Mouse (Mus musculus) hindbrain, embryonic 15.5 days (tissue): ENCODE data around the gene Serpina1f. TPM values are rescaled to one million over a fixed set of nuclear protein-coding genes. Genes with fewer than 3 reads are reported as not detected.
"Not testable (repeated sequence)": the region's sequence is repeated elsewhere in the genome, so short reads cannot be mapped to it uniquely, and the experiment has no call there.

Experiments used
- ATAC-seq: fragments of 200-750 bp; cut with Nextera tagmentation; 2 replicates; pipeline ENCODE4 v1.8.0; 2017; ENCODE audit warnings: low read depth, moderate number of reproducible peaks, moderate TSS enrichment; ENCODE audit not compliant: low FRiP score
- H3K27ac ChIP-seq: fragments of 300-500 bp; sonication (generic); replicated peaks from 2 replicates; pipeline ENCODE4 v1.5.1; 2015; ENCODE audit warnings: mild to moderate bottlenecking, inconsistent platforms
- H3K27me3 ChIP-seq: fragments of 300-500 bp; sonication (generic); 2 replicates; pipeline ENCODE4 v1.6.1; 2015; ENCODE audit warnings: control low read depth, inconsistent platforms
- H3K36me3 ChIP-seq: fragments of 300-500 bp; sonication (generic); 2 replicates; pipeline ENCODE4 v1.6.1; 2015; ENCODE audit warnings: control low read depth, inconsistent platforms
- H3K4me1 ChIP-seq: fragments of 300-500 bp; sonication (generic); replicated peaks from 2 replicates; pipeline ENCODE4 v1.6.1; 2015; ENCODE audit warnings: control low read depth, inconsistent platforms
- H3K4me2 ChIP-seq: fragments of 300-500 bp; sonication (generic); 2 replicates; pipeline ENCODE4 v1.6.1; 2015; ENCODE audit warnings: moderate library complexity, mild to moderate bottlenecking, inconsistent platforms
- H3K4me3 ChIP-seq: fragments of 300-500 bp; sonication (generic); 2 replicates; pipeline ENCODE4 v1.5.1; 2015; ENCODE audit warnings: mild to moderate bottlenecking, inconsistent platforms
- H3K9ac ChIP-seq: fragments of 300-500 bp; sonication (generic); 2 replicates; pipeline ENCODE4 v1.6.1; 2015; ENCODE audit warnings: inconsistent platforms
- H3K9me3 ChIP-seq: fragments of 300-500 bp; sonication (generic); 2 replicates; pipeline ENCODE4 v1.6.1; 2016; ENCODE audit warnings: control low read depth, inconsistent platforms
- WGBS: fragments of 180-500 bp; shearing (Covaris S2); methylation state at CpG from one replicate; pipeline ENCODE4 v1.1.7; 2015; 5-methylcytosine and 5-hydroxymethylcytosine counted together
- polyA plus RNA-seq: library from polyadenylated mRNA; unstranded; fragments of >200 nt; fragmentation: Nextera tagmentation; extraction: Ambion mirVana; gene quantifications from 2 replicates; pipeline ENCODE4 v1.2.1, GENCODE M21; 2015

Gene Serpina1f
- polyA plus RNA-seq, 1 experiment from 2014 or later, result not detected

- Histone ChIP-seq H3K4me2 (no peak overlapping the region), H3K27me3 (no peaks in the 10 kb centered on the region), H3K9me3 (no peaks in the 10 kb centered on the region), H3K4me3 (no peak overlapping the region), H3K9ac (no peak overlapping the region), H3K4me1 (no peaks in the 10 kb centered on the region), H3K36me3 (no peaks in the 10 kb centered on the region), H3K27ac (no peak overlapping the region)
- ATAC-seq, result no peak
- 82% methylated on average over 3 of the region's 3 CpGs for WGBS
These were observed 9.9 kb downstream of the Serpina1f start for GRCm38 (mm10) chr12:103685386-103685785.

- Histone ChIP-seq H3K4me3 (no peak overlapping the region), H3K9ac (no peak overlapping the region), H3K36me3 (no peaks in the 10 kb centered on the region), H3K27me3 (no peaks in the 10 kb centered on the region), H3K9me3 (no peaks in the 10 kb centered on the region), H3K4me2 (no peak overlapping the region), H3K27ac (no peak overlapping the region), H3K4me1 (no peaks in the 10 kb centered on the region)
- WGBS, result 73% methylated on average over 4 of the region's 4 CpGs
- no peak for ATAC-seq
These were observed 11.6 kb downstream of the Serpina1f start for GRCm38 (mm10) chr12:103683775-103684174.

DNA sequence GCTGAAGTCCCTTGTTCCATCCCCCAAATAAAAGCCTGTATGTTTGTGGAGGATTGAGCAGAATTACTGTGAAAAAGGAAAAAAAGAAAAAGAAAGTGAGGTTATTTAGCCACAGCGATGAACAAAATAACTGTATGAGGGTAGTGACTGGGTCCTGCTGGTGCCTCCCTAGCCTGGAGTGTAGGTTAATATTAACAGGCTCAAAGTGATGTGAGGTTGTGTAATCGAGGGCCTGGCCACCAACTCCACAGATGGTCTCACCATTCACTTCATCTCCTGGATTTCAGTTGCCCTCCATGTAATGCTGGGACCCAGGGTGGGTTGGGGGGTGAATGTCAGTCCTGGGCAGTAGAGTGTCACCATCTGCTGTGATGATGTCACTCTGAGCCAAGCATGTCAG is 13.6 kb downstream of the Serpina1f start:
- no peaks in the 10 kb centered on the region for H3K9me3 ChIP-seq
- no peak overlapping the region for H3K4me3 ChIP-seq
- no peak overlapping the region for H3K27ac ChIP-seq
- no peaks in the 10 kb centered on the region for H3K36me3 ChIP-seq
- no peaks in the 10 kb centered on the region for H3K27me3 ChIP-seq
- H3K9ac ChIP-seq, result no peak overlapping the region
- H3K4me2 ChIP-seq, result no peak overlapping the region
- ATAC-seq, result no peak
- no peaks in the 10 kb centered on the region for H3K4me1 ChIP-seq
- WGBS, result 83% methylated on average over 2 of the region's 2 CpGs

- no peaks in the 10 kb centered on the region for H3K9me3 ChIP-seq
- no peaks in the 10 kb centered on the region for H3K4me1 ChIP-seq
- WGBS, result 76% methylated on average over 2 of the region's 2 CpGs
- H3K4me2 ChIP-seq, result no peak overlapping the region
- ATAC-seq, result no peak
- no peak overlapping the region for H3K27ac ChIP-seq
- no peaks in the 10 kb centered on the region for H3K27me3 ChIP-seq
- no peak overlapping the region for H3K9ac ChIP-seq
- H3K36me3 ChIP-seq, result no peaks in the 10 kb centered on the region
- no peak overlapping the region for H3K4me3 ChIP-seq
These were observed 14.2 kb downstream of the Serpina1f start for GRCm38 (mm10) chr12:103681169-103681568.

DNA sequence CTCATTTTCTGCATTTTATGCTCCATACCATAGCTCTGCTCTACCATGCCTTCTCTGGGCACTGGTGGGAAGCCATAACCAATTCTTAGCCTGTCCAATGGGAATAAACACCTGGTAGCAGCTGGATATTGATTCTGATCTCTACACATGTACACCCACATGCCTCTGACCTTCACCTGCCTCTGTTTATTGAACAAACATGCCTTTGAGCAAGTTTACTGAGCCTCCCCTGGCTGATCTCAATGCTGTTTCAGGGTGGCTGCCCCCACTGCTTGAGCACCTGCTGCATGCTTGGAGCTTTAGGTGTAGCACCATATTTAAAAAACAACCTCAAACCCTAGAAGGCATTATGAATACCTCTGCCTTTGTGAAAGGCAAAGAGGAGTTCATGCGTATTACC is 15.5 kb downstream of the Serpina1f start:
- 100% methylated on average over 1 of the region's 1 CpGs for WGBS
- not testable (repeated sequence) for H3K4me2 ChIP-seq, H3K4me3 ChIP-seq, H3K36me3 ChIP-seq, H3K9me3 ChIP-seq, H3K27ac ChIP-seq, H3K4me1 ChIP-seq, H3K27me3 ChIP-seq, ATAC-seq, H3K9ac ChIP-seq

DNA sequence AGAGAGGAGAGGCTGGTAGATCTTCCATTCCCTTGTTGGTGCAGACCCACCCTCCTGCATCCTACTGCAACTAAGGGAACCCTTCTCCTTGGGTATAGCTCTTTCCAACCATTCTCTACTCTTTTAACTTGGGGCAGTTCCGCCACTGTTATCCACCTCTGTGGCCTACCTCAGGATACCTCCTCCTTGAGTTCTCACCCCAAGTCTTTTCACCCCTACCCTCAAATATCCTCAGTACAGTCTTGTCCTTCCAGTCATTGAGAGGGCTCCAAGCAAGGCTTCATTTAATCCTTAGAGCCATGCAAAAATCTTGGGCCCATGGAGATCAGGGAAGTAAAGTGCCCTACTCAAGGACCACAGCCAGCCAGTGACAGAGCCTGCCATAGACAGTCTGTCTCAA is 19.3 kb downstream of the Serpina1f start, which contains the start of gene Serpina16:
TSS of gene Serpina16 (minus strand) at position 101 of the 400 bp plus-strand sequence.
- no peak for ATAC-seq
- H3K27me3 ChIP-seq, result no peaks in the 10 kb centered on the region
- no peak within 1 kb of the TSS for H3K9ac ChIP-seq
- H3K9me3 ChIP-seq, result no peaks in the 10 kb centered on the region
- H3K4me3 ChIP-seq, result no peak within 1 kb of the TSS
- no peaks in the 10 kb centered on the region for H3K36me3 ChIP-seq
- WGBS, result 89% methylated on average over 1 of the region's 1 CpGs
- no peak within 1 kb of the TSS for H3K27ac ChIP-seq
- H3K4me2 ChIP-seq, result no peak within 1 kb of the TSS
- H3K4me1 ChIP-seq, result no peaks in the 10 kb centered on the region

GRCm38 (mm10) chr12:103673179-103673578 is 22.1 kb downstream of the Serpina1f start:
- Histone ChIP-seq H3K4me1 (no peaks in the 10 kb centered on the region), H3K9me3 (no peaks in the 10 kb centered on the region), H3K27me3 (no peaks in the 10 kb centered on the region), H3K4me3 (no peak overlapping the region), H3K9ac (no peak overlapping the region), H3K36me3 (no peaks in the 10 kb centered on the region), H3K4me2 (no peak overlapping the region), H3K27ac (no peak overlapping the region)
- no peak for ATAC-seq
- 75% methylated on average over 2 of the region's 2 CpGs for WGBS

GRCm38 (mm10) chr12:103671483-103671882 is 23.8 kb downstream of the Serpina1f start:
- Histone ChIP-seq H3K4me3 (no peak overlapping the region), H3K9ac (no peak overlapping the region), H3K4me1 (no peaks in the 10 kb centered on the region), H3K27me3 (no peaks in the 10 kb centered on the region), H3K4me2 (no peak overlapping the region), H3K9me3 (no peaks in the 10 kb centered on the region), H3K27ac (no peak overlapping the region), H3K36me3 (no peaks in the 10 kb centered on the region)
- ATAC-seq, result no peak
- WGBS, result 80% methylated on average over 3 of the region's 3 CpGs

- Histone ChIP-seq H3K27ac (no peak overlapping the region), H3K4me3 (no peak overlapping the region)
- WGBS, result 75% methylated on average over 2 of the region's 2 CpGs
These were observed 24.4 kb downstream of the Serpina1f start for GRCm38 (mm10) chr12:103670964-103671363.

DNA sequence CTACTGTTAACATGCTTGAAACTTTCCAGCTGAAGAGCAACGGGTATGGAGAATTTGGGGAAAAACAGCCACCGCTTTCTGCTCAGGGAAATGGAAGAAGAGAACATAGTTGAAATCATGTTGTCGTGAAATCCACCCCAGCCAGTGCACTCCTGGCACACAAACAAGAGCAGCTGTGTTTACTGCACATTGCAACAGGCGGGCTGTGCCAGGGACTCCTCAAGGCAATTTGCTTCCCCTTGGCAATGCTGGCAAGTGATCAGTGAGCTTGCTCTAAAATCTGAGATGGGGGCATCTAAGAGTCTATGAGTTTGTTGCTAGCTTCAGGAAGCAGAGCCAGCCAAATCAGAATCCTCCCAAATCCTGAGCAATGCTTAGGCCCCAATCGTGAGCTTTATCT is 25.0 kb downstream of the Serpina1f start:
- H3K4me2 ChIP-seq, result no peak overlapping the region
- no peak overlapping the region for H3K9ac ChIP-seq
- H3K4me1 ChIP-seq, result no peaks in the 10 kb centered on the region
- WGBS, result 83% methylated on average over 5 of the region's 5 CpGs
- no peak overlapping the region for H3K27ac ChIP-seq
- H3K27me3 ChIP-seq, result no peaks in the 10 kb centered on the region
- no peaks in the 10 kb centered on the region for H3K9me3 ChIP-seq
- no peaks in the 10 kb centered on the region for H3K36me3 ChIP-seq
- H3K4me3 ChIP-seq, result no peak overlapping the region
- ATAC-seq, result no peak

More at GRCm38 (mm10) chr12:103670964-103671363, 24.4 kb downstream of the Serpina1f start:
- Histone ChIP-seq H3K9me3 (no peaks in the 10 kb centered on the region), H3K9ac (no peak overlapping the region), H3K36me3 (no peaks in the 10 kb centered on the region), H3K4me2 (no peak overlapping the region), H3K4me1 (no peaks in the 10 kb centered on the region), H3K27me3 (no peaks in the 10 kb centered on the region)
- no peak for ATAC-seq

- H3K27me3 ChIP-seq, result no peaks in the 10 kb centered on the region
- 95% methylated on average over 3 of the region's 3 CpGs for WGBS
- no peak overlapping the region for H3K4me2 ChIP-seq
These were observed 30.0 kb downstream of the Serpina1f start for GRCm38 (mm10) chr12:103665286-103665685.

DNA sequence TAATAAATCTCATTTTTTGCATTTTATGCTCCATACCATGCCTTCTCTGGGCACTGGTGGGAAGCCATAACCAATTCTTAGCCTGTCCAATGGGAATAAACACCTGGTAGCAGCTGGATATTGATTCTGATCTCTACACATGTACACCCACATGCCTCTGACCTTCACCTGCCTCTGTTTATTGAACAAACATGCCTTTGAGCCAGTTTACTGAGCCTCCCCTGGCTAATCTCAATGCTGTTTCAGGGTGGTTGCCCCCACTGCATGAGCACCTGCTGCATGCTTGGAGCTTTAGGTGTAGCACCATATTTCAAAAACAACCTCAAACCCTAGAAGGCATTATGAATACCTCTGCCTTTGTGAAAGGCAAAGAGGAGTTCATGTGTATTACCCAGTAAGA is 33.3 kb downstream of the Serpina1f start:
- not testable (repeated sequence) for H3K4me3 ChIP-seq, H3K36me3 ChIP-seq, ATAC-seq, H3K4me1 ChIP-seq, H3K4me2 ChIP-seq, H3K27me3 ChIP-seq, H3K9ac ChIP-seq, H3K27ac ChIP-seq, H3K9me3 ChIP-seq

More at GRCm38 (mm10) chr12:103665286-103665685, 30.0 kb downstream of the Serpina1f start:
- no peak overlapping the region for H3K27ac ChIP-seq
- no peak overlapping the region for H3K9ac ChIP-seq
- no peaks in the 10 kb centered on the region for H3K4me1 ChIP-seq
- no peaks in the 10 kb centered on the region for H3K9me3 ChIP-seq
- no peak for ATAC-seq
- no peak overlapping the region for H3K4me3 ChIP-seq
- no peaks in the 10 kb centered on the region for H3K36me3 ChIP-seq

- WGBS, result 89% methylated on average over 5 of the region's 5 CpGs
- H3K36me3 ChIP-seq, result no peaks in the 10 kb centered on the region
- no peaks in the 10 kb centered on the region for H3K9me3 ChIP-seq
These were observed 35.3 kb downstream of the Serpina1f start for GRCm38 (mm10) chr12:103660076-103660475.

More at GRCm38 (mm10) chr12:103660076-103660475, 35.3 kb downstream of the Serpina1f start:
- Histone ChIP-seq H3K4me1 (no peaks in the 10 kb centered on the region), H3K27me3 (no peaks in the 10 kb centered on the region), H3K4me3 (no peak overlapping the region), H3K4me2 (no peak overlapping the region), H3K9ac (no peak overlapping the region), H3K27ac (no peak overlapping the region)
- ATAC-seq, result no peak
